In the genomic region with DNA sequence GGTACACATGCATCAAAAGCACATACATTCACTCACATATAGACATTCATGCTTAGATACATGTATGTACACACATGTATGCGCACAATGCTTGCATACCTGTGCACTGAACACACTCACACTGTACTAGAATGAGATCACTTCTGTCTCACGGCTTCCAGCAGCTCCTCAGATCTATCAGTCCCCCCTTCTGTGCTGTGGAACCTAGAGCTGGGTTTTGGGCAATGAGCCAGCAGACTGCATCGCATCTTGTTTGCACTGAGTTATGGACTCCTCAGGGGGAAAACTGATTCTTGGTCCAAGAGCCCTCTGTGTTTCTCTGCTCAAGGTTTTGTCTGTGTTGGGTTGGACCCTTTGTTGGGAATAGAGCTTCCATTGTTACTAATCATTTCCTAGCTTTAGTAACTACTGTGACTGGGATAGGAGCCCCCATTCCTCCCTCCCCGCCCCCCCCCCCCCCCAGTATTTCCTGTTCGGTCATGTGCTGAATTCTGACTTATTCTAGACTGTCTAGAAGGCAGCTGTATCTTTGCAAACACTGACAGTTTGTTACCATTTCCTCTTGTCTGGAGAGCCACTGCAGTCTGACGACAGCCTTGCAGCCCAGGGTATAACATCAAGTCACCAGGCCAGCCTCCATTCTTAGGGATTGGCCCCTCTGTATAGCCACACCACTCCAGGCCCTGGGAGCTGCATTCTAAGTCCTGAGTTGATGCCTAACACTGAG, we compare ENCODE assay signal across 9 mouse cellular contexts.
DNase-seq lines count a peak whose midpoint lies in the region; ATAC-seq and TF ChIP-seq lines count a peak whose summit lies in the region.
"Had no signal": no experiment of that assay in that cellular context is flagged by ENCODE, and none has a peak within 500 bp of the region (broad histone marks: within the 10 kb centered on the region; RNA-seq: fewer than 3 reads in every experiment).

No protein-coding gene starts in this region.

- no peaks in the 10 kb centered on the region for H3K9me3 ChIP-seq in heart, postnatal 0 days (replicated peaks; ENCODE audit: control insufficient read depth, low read length)
- no peaks in the 10 kb centered on the region for H3K9me3 ChIP-seq in hindbrain, embryonic 14.5 days (ENCODE audit: control insufficient read depth, low read length)
- peaks cover 5% of the 10 kb centered on the region for H3K9me3 ChIP-seq in midbrain, embryonic 14.5 days (ENCODE audit: control insufficient read depth, low read length)

- intact Hi-C loops in heart, postnatal 25 days (cut with DNase I): no loop called here

- TF ChIP-seq EP300 in heart, postnatal 0 days (IDR thresholded peaks at IDR 0.05; ENCODE audit: low read depth): no peak

- H3K9ac ChIP-seq in heart, postnatal 0 days (replicated peaks; ENCODE audit: low read depth, low read length): no peak overlapping the region
- H3K9ac ChIP-seq in hindbrain, embryonic 14.5 days: no peak overlapping the region
- no peak overlapping the region for H3K9ac ChIP-seq in midbrain, embryonic 14.5 days (replicated peaks; ENCODE audit: low read length)

- DNase-seq in heart, postnatal 0 days (ENCODE audit: low spot score): peak; percentile 14
- no peak for DNase-seq in heart, postnatal 25 days (ENCODE audit: low spot score)
- DNase-seq in NIH3T3 (ENCODE audit: low read depth): peak; percentile 61
- peak; percentile 46 for DNase-seq in hindbrain, embryonic 14.5 days (ENCODE audit: low spot score)
- DNase-seq in midbrain, embryonic 14.5 days: peak; percentile 75
- no peak for DNase-seq in urinary bladder, adult 18-20 months (ENCODE audit: low spot score in 2 of 2)
- DNase-seq in adrenal gland, postnatal 25 days: no peak
- no peak for DNase-seq in cerebellum, adult 9-10 months
- DNase-seq: adrenal gland, postnatal 14 days had no signal

- WGBS in heart, postnatal 0 days: 44% methylated on average over 5 of the region's 6 CpGs
- 39% methylated on average over 5 of the region's 6 CpGs for WGBS in hindbrain, embryonic 14.5 days
- WGBS in midbrain, embryonic 14.5 days: 35% methylated on average over 6 of the region's 6 CpGs

- ATAC-seq in heart, postnatal 0 days (ENCODE audit: insufficient read depth, low read depth): peak; percentile 52
- 0 out of 2 replicates have a peak, but pooled peaks have one; percentile 44 for ATAC-seq in hindbrain, embryonic 14.5 days (ENCODE audit: low FRiP score)
- ATAC-seq in midbrain, embryonic 14.5 days (ENCODE audit: low FRiP score, low TSS enrichment): no peak

- peaks cover 4% of the 10 kb centered on the region; the same call in 1 of the 2 replicates for H3K4me1 ChIP-seq in heart, postnatal 0 days (ENCODE audit: control insufficient read depth, insufficient read depth)
- H3K4me1 ChIP-seq in hindbrain, embryonic 14.5 days (replicated peaks; ENCODE audit: control insufficient read depth, insufficient read depth, low read length): peaks cover 26% of the 10 kb centered on the region
- H3K4me1 ChIP-seq in midbrain, embryonic 14.5 days (ENCODE audit: control insufficient read depth, insufficient read depth, low read length): peaks cover 21% of the 10 kb centered on the region

- no peak for TF ChIP-seq CTCF in heart, postnatal 0 days (IDR thresholded peaks at IDR 0.05; ENCODE audit: low read depth)

- peak overlapping the region; percentile 32 for H3K27ac ChIP-seq in heart, postnatal 0 days (ENCODE audit: low read depth)
- H3K27ac ChIP-seq in hindbrain, embryonic 14.5 days: no peak overlapping the region
- no peak overlapping the region for H3K27ac ChIP-seq in midbrain, embryonic 14.5 days (replicated peaks; ENCODE audit: low read depth, low read length)

- no peaks in the 10 kb centered on the region for H3K27me3 ChIP-seq in heart, postnatal 0 days (ENCODE audit: control insufficient read depth, insufficient read depth, low read length)
- H3K27me3 ChIP-seq in hindbrain, embryonic 14.5 days (ENCODE audit: control insufficient read depth, insufficient read depth, low read length): peaks cover 6% of the 10 kb centered on the region; the same call in 1 of the 2 replicates
- no peaks in the 10 kb centered on the region for H3K27me3 ChIP-seq in midbrain, embryonic 14.5 days (ENCODE audit: control insufficient read depth, insufficient read depth, low read length)

- no peak overlapping the region for H3K4me3 ChIP-seq in heart, postnatal 0 days (ENCODE audit: low read depth, low read length)
- no peak overlapping the region for H3K4me3 ChIP-seq in hindbrain, embryonic 14.5 days (replicated peaks; ENCODE audit: low read length)
- no peak overlapping the region for H3K4me3 ChIP-seq in midbrain, embryonic 14.5 days (replicated peaks; ENCODE audit: low read depth, low read length)

- H3K36me3 ChIP-seq in heart, postnatal 0 days (replicated peaks; ENCODE audit: control insufficient read depth, insufficient read depth, low read length): no peaks in the 10 kb centered on the region
- no peaks in the 10 kb centered on the region for H3K36me3 ChIP-seq in hindbrain, embryonic 14.5 days (replicated peaks; ENCODE audit: control insufficient read depth, insufficient read depth)
- H3K36me3 ChIP-seq in midbrain, embryonic 14.5 days (ENCODE audit: control insufficient read depth, insufficient read depth, low read length): no peaks in the 10 kb centered on the region

- no peak overlapping the region for H3K4me2 ChIP-seq in heart, postnatal 0 days (ENCODE audit: low read depth, low read length)
- H3K4me2 ChIP-seq in hindbrain, embryonic 14.5 days (replicated peaks): no peak overlapping the region
- H3K4me2 ChIP-seq in midbrain, embryonic 14.5 days (ENCODE audit: low read length): no peak overlapping the region

Comparison
In these comparisons a context has a peak if more than half of its experiments do, and no peak if none do; other contexts are left out.
1. DNase-seq: peak in heart, postnatal 0 days (single experiment), NIH3T3 (single experiment), hindbrain, embryonic 14.5 days (single experiment) and midbrain, embryonic 14.5 days (single experiment); none in heart, postnatal 25 days (single experiment), urinary bladder, adult 18-20 months (0 of 2), adrenal gland, postnatal 25 days (single experiment) and cerebellum, adult 9-10 months (single experiment).